ENCODE assay signal across 25 mouse cellular contexts in the genomic region with DNA sequence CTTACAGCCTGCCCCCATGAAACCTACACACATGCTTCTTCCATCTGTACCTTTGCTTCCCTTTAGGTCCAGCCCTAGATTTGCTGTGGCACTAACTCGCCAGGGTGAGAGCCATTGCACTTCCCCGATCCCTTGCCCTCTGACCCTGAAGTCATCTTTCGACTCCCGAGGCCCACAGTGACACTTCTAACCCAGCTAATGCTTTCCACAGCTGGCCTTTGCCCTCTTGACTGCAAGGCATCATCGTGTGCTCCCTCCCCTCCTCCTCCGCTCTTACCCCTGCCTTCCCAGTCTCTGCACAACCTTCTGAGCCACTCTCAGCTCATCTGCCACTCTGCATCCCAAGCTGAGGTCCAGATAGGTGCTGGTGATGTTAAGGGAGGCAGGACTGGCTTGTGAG. TPM values are rescaled to one million over a fixed set of nuclear protein-coding genes. Genes with fewer than 3 reads are reported as not detected.
DNase-seq lines count a peak whose midpoint lies in the region; ATAC-seq and TF ChIP-seq lines count a peak whose summit lies in the region.
"Had no signal": no experiment of that assay in that cellular context is flagged by ENCODE, and none has a peak within 500 bp of the region (broad histone marks: within the 10 kb centered on the region; RNA-seq: fewer than 3 reads in every experiment).

No protein-coding gene starts in this region.

- WGBS in kidney, adult 2 months = 34% methylated on average over 6 of the region's 6 CpGs
- WGBS in kidney, embryonic 14.5 days = 20% methylated on average over 6 of the region's 6 CpGs
- 19% methylated on average over 6 of the region's 6 CpGs for whole genome bisulfite sequencing in neural tube, embryonic 11.5 days

- no peaks in the 10 kb centered on the region for H3K36me3 ChIP-seq in kidney, adult 2 months (ENCODE audit: control insufficient read depth, insufficient read depth, low read length)
- no peaks in the 10 kb centered on the region for H3K36me3 ChIP-seq in kidney, embryonic 14.5 days (ENCODE audit: control insufficient read depth, insufficient read depth, low read length)
- H3K36me3 ChIP-seq in neural tube, embryonic 11.5 days (ENCODE audit: control insufficient read depth, insufficient read depth, low read length) = no peaks in the 10 kb centered on the region
- H3K36me3 ChIP-seq: embryonic facial prominence, embryonic 12.5 days; heart, embryonic 15.5 days; intestine, embryonic 15.5 days; midbrain, embryonic 12.5 days had no signal

- H3K4me3 ChIP-seq in kidney, adult 2 months (ENCODE audit: insufficient read depth, low read depth, low read length) = no peak overlapping the region
- no peak overlapping the region for H3K4me3 ChIP-seq in kidney, embryonic 14.5 days (ENCODE audit: low read length)
- no peak overlapping the region for H3K4me3 ChIP-seq in neural tube, embryonic 11.5 days (ENCODE audit: low read depth, low read length)
- H3K4me3 ChIP-seq: embryonic facial prominence, embryonic 12.5 days; heart, embryonic 15.5 days; intestine, embryonic 15.5 days; midbrain, embryonic 12.5 days had no signal

- peaks cover 15% of the 10 kb centered on the region for H3K4me1 ChIP-seq in kidney, adult 2 months (ENCODE audit: control insufficient read depth, insufficient read depth, low read length)
- H3K4me1 ChIP-seq in kidney, embryonic 14.5 days (ENCODE audit: control insufficient read depth, insufficient read depth, low read length) = peaks cover 9% of the 10 kb centered on the region; the same call in 1 of the 2 replicates
- peaks cover 2% of the 10 kb centered on the region; the same call in 1 of the 2 replicates for H3K4me1 ChIP-seq in neural tube, embryonic 11.5 days (ENCODE audit: control insufficient read depth, insufficient read depth, low read length)
- H3K4me1 ChIP-seq: embryonic facial prominence, embryonic 12.5 days; intestine, embryonic 15.5 days; midbrain, embryonic 12.5 days had no signal

- no peaks in the 10 kb centered on the region for H3K9me3 ChIP-seq in kidney, embryonic 14.5 days (ENCODE audit: control insufficient read depth, low read length)
- no peaks in the 10 kb centered on the region for H3K9me3 ChIP-seq in neural tube, embryonic 11.5 days (ENCODE audit: control insufficient read depth, low read length)
- H3K9me3 ChIP-seq: embryonic facial prominence, embryonic 12.5 days; heart, embryonic 15.5 days; intestine, embryonic 15.5 days; midbrain, embryonic 12.5 days had no signal

- intact Hi-C loops in heart, postnatal 10 days (cut with DNase I) = loop anchor here (2.0 to 5.0 kb wide), 2 partner anchors 16 to 175 kb away; no protein-coding TSS in a partner anchor
- intact Hi-C loops in left cerebral cortex, postnatal 36 days (cut with DNase I) = no loop called here

- DNase-seq in kidney, adult 2 months = peak; percentile 31
- DNase-seq in embryo, embryonic 9.5 days (ENCODE audit: extremely low spot score) = peak; percentile 69
- DNase-seq in neural tube, embryonic 11.5 days (ENCODE audit: low spot score) = no peak
- DNase-seq in layer of hippocampus, postnatal 25 days (ENCODE audit: extremely low spot score in 1 of 2, low spot score in 1 of 2) = no peak
- no peak for DNase-seq in heart, postnatal 10 days
- no peak for DNase-seq in left cerebral cortex, postnatal 36 days (ENCODE audit: low spot score in 2 of 2)
- DNase-seq: cerebellum, adult 2 months; cerebellum, postnatal 36 days; gastrocnemius, postnatal 36 days; lung, adult 18-20 months; lung, postnatal 14 days; thymus, postnatal 25 days had no signal

- ATAC-seq in kidney, embryonic 14.5 days (ENCODE audit: low FRiP score, low TSS enrichment) = no peak
- peak; percentile 19; the same call in 1 of the 2 replicates for ATAC-seq in common myeloid progenitor, adult 5-6 weeks (replicated peaks; ENCODE audit: low read depth, poor library complexity, severe bottlenecking)
- ATAC-seq in neural tube, embryonic 11.5 days (ENCODE audit: insufficient read depth, low FRiP score, low TSS enrichment) = no peak
- ATAC-seq: CD4-positive, CD25-positive, alpha-beta regulatory T cell, adult 4 months; intestine, embryonic 15.5 days had no signal

- H3K4me2 ChIP-seq in kidney, embryonic 14.5 days (replicated peaks; ENCODE audit: low read depth, low read length) = no peak overlapping the region
- H3K4me2 ChIP-seq in neural tube, embryonic 11.5 days (ENCODE audit: low read depth) = no peak overlapping the region
- H3K4me2 ChIP-seq: embryonic facial prominence, embryonic 12.5 days; heart, embryonic 15.5 days; intestine, embryonic 15.5 days; liver, embryonic 11.5 days; midbrain, embryonic 12.5 days had no signal

- no peak overlapping the region for H3K27ac ChIP-seq in kidney, adult 2 months (ENCODE audit: insufficient read depth, low read depth, low read length)
- no peak overlapping the region for H3K27ac ChIP-seq in kidney, embryonic 14.5 days (ENCODE audit: low read depth, low read length)
- H3K27ac ChIP-seq in neural tube, embryonic 11.5 days (ENCODE audit: low read depth, low read length) = no peak overlapping the region
- H3K27ac ChIP-seq: embryonic facial prominence, embryonic 12.5 days; heart, embryonic 15.5 days; intestine, embryonic 15.5 days; kidney, postnatal 0 days; midbrain, embryonic 12.5 days had no signal

- TF ChIP-seq POLR2A in kidney, adult 2 months (IDR thresholded peaks at IDR 0.05; ENCODE audit: low read depth, low read length) = no peak

- no peak for TF ChIP-seq CTCF in kidney, adult 2 months (conservative IDR thresholded peaks at IDR 0.05; ENCODE audit: insufficient read depth, insufficient read length, low read depth, low read length)

- no peaks in the 10 kb centered on the region for H3K27me3 ChIP-seq in kidney, adult 2 months (replicated peaks; ENCODE audit: control insufficient read depth, insufficient read depth, low read length)
- H3K27me3 ChIP-seq in kidney, embryonic 14.5 days (ENCODE audit: control insufficient read depth, insufficient read depth, low read length) = peaks cover 12% of the 10 kb centered on the region; the same call in 1 of the 2 replicates
- peaks cover 4% of the 10 kb centered on the region; the same call in 1 of the 2 replicates for H3K27me3 ChIP-seq in neural tube, embryonic 11.5 days (ENCODE audit: control insufficient read depth, insufficient read depth, low read length)

- H3K9ac ChIP-seq in kidney, embryonic 14.5 days (ENCODE audit: low read depth, low read length) = no peak overlapping the region
- peak overlapping the region; percentile 29 for H3K9ac ChIP-seq in neural tube, embryonic 11.5 days (ENCODE audit: low read length)
- H3K9ac ChIP-seq: embryonic facial prominence, embryonic 12.5 days; heart, embryonic 15.5 days; intestine, embryonic 15.5 days; midbrain, embryonic 12.5 days had no signal

RNA-seq across cellular contexts. Expression of a gene that starts 6.5 kb away (rescaled TPM):
- 0.23 and 0.36 TPM in 2 replicates for polyA plus RNA-seq in kidney, adult 2 months (2012; rRNA removed)
- 0.32 and 0.84 TPM in 2 replicates for polyA plus RNA-seq in kidney, embryonic 14.5 days (2014; fragmentation: Nextera tagmentation; extraction: Ambion mirVana)
- total RNA-seq in common myeloid progenitor, adult 5-6 weeks (2017) = not detected in 2 replicates
- 0.20 and 0.69 TPM in 2 replicates for polyA plus RNA-seq in neural tube, embryonic 11.5 days (2014; fragmentation: Nextera tagmentation; extraction: Ambion mirVana)
- under 1 TPM; 0.15 to 0.38 TPM for total RNA-seq in layer of hippocampus, postnatal 25 days (2021)
- not detected for total RNA-seq in heart, postnatal 10 days (2021)
- under 1 TPM in 1 of 2 experiments, not detected in 1; 0.70 TPM for total RNA-seq in left cerebral cortex, postnatal 36 days (2021)
- total RNA-seq: adrenal gland, postnatal 14 days; heart, adult 8-10 months; heart, postnatal 4 days; megakaryocyte progenitor cell, adult 5-6 weeks had no signal
- polyA plus RNA-seq: CD4-positive, CD25-positive, alpha-beta regulatory T cell, adult 4 months; midbrain, embryonic 12.5 days had no signal

RNA-seq across cellular contexts. Expression of a gene that starts 32.3 kb away (rescaled TPM):
- polyA plus RNA-seq in kidney, adult 2 months (2012; rRNA removed) = 5.6 and 5.7 TPM in 2 replicates
- polyA plus RNA-seq in kidney, embryonic 14.5 days (2014; fragmentation: Nextera tagmentation; extraction: Ambion mirVana) = 7.3 and 8.2 TPM in 2 replicates
- 20.6 and 24.7 TPM in 2 replicates for total RNA-seq in common myeloid progenitor, adult 5-6 weeks (2017)
- 7.0 and 7.8 TPM in 2 replicates for polyA plus RNA-seq in neural tube, embryonic 11.5 days (2014; fragmentation: Nextera tagmentation; extraction: Ambion mirVana)
- total RNA-seq in layer of hippocampus, postnatal 25 days (2021) = 10 to 100 TPM; 24.0 to 25.5 TPM
- 10 to 100 TPM; 15.7 TPM for total RNA-seq in heart, postnatal 10 days (2021)
- 10 to 100 TPM; 49.1 to 49.3 TPM for total RNA-seq in left cerebral cortex, postnatal 36 days (2021)

Comparison
In these comparisons a context has a peak if more than half of its experiments do, and no peak if none do; other contexts are left out.
1. DNase-seq: peak in kidney, adult 2 months (single experiment) and embryo, embryonic 9.5 days (single experiment); none in neural tube, embryonic 11.5 days (single experiment), layer of hippocampus, postnatal 25 days (0 of 2), heart, postnatal 10 days (0 of 2) and left cerebral cortex, postnatal 36 days (0 of 2).